Mouse (Mus musculus) spleen, postnatal 14 days (tissue): Measurements from ENCODE around the gene Trem1.
A peak's percentile ranks its signal among the peaks of the same experiment; 100 is the strongest.

Source experiments
- DNase-seq, 2 experiments: peaks; one replicate each; pipeline ENCODE4 v3.0.0; 2021 to 2022; ENCODE audit warnings: low spot score in 2 of 2

Gene Trem1

DNA sequence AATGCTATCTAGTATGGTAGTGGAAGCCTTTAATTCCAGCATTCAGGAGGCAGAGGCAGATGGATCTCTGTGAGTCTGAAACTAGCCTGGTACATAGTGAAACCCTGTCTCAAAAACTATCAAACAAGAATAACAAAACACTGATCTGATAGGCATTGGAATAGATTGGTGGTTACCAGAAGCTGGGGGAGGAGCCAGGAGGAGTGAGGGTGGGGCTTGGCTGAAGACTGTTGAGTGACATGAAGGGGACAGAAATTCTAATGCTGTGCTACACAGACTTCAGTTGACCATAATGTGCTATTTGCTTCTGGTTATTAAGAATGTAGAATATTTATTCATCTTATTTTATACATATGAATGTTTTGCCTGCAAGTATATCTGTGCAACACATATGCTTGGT is 35.7 kb downstream of the Trem1 start:
- DNase-seq: no peak

DNA sequence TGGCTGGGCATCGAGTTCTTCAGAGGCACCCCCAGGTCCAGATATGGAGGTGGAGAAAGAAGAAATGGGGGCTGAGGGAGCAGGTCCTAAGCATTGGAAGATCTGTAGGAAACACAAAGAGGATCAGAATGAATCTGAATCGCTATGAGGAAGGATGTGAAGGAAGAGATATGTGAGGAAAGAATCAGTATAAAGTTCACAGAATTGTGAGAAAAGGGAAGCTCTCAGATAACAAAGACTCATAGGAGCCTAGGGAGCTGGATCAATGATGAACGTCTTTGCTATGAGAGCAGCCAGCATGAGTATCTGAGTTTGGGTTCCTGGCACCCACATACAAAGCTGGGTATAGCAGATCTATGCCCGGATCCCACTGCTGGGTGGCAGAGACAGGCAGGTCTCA is 37.3 kb downstream of the Trem1 start:
- no peak for DNase-seq

DNA sequence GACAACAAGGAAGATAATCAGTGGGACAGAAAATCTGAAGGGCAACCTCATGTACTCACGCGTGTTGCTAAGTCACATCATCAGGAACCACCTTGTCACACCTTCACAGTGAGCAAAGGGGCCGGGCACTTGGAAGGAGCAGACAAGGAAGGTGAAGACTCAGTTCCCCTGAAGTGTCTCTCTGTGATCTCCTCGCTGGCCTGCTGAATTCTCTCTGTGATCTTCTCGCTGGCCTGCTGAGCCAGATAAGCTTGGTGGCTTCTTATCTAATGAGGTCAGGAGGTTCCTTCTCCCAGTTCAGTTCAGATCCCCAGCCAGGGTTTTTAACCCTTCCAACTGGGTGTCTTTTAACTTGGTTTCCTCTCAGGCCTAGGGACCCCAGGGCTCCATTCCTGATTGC is 39.6 kb downstream of the Trem1 start:
- peak; percentile 40 to 58 for DNase-seq

DNA sequence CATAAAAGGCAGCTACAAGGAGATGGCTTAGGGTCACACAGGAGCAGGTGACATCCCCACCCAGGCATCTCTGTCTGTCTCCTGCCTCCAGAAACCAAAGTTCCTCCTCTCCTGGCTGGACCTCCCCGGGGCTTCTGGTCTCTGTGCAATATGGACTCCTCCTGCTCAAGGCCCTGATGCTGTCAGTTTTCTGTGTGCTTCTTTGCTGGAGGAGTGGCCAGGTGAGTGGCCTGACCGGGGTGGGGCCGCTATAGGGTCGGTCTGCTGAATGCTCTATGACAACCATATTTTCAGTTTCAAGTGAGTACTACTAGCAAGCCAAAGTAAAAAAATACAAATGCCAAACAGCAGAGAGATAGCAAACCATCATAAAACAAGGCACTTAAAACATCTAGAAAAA is 40.0 kb downstream of the Trem1 start:
- no peak for DNase-seq

DNA sequence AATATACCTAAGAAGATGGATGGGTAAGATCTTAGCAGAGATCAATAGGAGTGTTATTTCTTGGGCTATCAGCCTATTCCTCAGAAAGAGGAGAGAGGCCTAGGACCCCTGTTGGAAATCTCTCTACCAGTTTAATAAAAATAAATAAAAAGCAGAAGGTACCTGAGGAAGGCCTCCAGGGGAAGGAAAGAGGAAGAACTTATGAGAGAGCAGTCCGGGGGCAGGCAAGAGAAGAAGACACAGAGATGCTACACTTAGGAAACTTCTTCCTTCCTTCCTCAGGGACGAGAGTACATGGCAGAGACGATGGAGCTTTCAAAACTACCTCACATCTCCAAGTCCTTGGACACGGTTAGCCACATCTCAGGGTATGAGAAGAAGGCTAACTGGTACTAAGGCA is 41.5 kb downstream of the Trem1 start:
- DNase-seq: no peak

DNA sequence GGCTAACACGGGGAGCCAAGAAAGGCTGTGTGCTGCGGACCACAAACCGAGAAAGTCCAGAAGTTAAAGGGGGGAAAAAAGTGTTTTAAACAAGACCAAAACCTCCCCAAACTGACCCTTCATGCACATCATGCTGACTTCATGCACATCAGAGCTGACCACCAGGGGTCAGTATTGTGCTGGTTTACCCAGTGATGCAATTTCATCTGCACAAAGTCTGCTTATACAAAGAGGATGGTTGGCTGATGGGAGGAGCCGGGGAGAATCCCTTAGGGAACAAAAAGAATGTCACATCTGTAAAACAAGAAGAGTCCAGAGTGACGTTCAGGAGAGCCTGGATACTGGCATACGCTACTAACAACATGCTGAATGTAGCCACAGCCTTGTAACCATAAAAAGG is 42.3 kb downstream of the Trem1 start:
- peak; percentile 71 to 87 for DNase-seq

DNA sequence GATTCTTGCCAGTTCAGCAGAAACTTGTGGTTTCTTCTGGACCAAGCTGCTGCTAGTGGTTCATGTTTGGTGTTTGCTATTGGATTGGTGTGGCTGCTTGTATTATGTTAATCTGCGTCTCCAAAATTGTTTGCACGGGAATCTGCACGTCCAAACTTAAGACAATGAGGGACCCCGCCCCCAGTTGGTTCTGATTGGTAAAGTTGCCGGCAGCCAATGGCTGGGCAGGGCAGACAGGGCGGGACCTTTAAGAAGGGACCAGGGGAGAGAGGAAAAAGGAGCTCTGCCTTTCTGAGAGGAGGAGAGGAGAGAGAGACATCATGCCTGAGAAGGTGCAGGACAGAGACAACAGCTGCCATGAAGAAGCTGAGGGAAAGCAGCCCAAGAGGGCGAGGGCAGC is 43.2 kb downstream of the Trem1 start:
- no peak for DNase-seq

DNA sequence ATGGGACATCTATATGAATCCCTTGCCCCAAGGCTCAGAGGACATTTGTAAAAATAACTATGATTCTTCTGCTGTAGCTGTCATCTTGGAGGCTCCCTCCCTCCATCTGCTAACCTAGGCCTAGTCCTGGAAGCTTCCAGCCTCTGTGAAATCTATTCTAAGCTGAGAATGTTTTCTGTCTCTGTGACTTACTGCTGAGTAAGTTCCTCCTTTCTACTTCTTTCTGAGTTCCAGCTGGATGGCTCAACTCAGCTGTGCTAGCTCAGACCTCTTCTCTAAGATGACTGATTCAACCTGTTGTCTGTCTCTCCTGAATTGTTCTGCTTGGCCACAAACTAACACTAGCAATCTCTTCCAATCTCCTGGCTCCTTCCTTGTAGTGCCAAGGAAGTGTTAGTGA is 45.8 kb downstream of the Trem1 start:
- DNase-seq: no peak

DNA sequence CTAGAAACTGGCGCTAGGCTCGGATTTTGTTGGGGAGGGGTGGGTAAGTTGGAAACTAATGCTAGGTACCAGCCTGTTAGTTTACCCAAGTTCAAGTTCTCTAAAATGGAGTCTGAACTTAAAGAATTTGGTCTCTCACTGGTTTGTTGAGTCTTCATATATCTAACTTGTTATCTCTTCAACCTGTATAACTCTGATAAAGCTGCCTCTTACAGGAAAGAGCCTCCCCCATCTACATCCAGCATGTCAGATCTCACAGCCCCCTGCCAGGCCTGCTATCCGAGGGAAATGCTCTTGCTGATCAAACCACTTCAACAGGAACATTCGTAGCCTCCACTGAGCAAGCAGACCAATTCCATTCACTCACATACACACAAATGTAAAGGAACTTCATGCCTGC is 46.4 kb downstream of the Trem1 start:
- no peak for DNase-seq

DNA sequence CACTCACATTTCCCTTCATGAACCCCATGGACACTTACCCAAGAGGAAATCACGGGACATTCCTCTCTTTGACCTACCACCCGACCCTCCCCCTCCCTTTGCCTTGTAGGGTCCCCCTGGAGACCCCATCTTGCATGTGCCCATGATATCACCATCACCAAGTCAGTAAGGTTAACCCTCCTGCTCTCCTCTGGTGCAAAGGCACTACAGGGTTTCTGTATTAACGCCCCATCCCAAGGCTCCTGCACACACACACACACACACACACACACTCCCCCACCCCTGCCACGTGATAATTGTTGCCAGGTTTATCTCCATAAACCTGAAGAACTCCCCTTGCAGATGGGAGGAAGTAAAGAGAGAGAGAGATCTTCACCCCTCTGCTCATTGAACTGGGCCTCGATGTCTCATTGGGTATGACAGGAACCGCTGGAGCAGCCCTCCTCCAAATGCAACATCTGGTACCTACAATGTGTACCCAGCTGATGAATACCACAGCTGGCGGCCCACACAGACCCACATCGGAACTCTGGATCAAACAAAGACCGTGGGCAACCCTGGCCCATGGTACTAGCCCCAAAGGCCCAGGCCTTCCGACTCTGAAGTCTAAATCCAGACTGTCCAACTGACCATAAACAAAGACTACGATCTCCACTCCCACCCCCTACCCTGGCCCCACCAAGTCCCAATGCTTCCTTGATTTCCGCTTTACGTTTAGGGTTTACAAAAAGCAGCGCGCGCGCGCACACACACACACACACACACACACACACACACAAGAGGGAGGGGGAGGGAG is 48.6 kb downstream of the Trem1 start:
- DNase-seq: no peak

DNA sequence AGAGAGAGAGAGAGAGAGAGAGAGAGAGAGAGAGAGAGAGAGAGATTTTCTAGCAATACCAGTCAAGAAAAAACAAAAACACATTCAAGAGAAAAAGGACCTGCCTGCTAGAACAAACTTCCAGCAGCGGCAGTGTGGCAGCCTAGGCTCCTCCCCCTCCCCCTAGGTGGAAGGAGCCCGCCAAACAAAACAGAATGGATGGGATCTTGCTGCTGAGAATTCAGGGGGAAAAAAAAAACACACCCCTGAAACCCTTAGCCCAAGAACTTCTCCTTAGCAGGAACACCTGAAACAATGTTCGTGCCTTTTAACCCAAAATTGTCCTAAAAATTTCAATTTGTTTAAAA is 49.1 kb downstream of the Trem1 start:
- peak in 1 of 2 experiments; percentile 21 for DNase-seq

DNA sequence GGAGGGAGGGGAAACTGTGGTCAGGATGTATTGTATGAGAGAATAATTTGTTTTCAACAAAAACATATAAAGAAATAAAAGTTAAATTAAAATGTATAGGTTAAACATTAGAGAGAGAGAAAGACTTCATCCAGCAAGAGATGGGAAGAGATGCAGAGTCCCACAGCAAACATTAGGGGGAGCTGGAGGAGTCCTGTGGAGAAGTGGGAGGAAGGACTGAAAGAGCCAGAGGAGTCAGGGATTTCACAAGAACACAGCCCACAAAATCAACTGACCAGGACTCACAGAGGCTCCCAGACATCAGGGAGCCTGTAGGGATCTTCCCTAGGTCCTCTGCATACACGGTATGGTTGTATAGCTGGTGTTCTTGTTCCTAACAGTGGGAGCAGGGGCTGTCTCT is 54.2 kb downstream of the Trem1 start:
- no peak for DNase-seq

DNA sequence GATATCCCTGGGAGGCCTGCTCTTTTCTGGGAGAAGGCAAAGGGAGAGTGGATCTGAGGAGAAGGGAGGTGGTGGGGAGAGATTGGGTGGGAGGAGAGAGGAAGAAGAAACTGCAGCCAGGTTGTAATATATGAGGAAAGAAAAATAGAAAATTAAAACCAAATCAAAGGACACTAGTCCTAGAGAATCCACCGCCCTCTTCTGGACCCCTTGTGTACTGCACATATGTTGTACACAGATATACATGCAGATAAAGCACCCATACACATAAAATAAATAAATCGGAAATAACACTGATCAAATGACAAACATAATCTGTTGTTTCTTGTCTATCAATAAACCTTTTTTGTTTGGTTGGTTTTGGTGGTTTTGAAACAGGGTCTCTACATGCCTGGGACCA is 54.7 kb downstream of the Trem1 start:
- DNase-seq: peak in 1 of 2 experiments; percentile 51

DNA sequence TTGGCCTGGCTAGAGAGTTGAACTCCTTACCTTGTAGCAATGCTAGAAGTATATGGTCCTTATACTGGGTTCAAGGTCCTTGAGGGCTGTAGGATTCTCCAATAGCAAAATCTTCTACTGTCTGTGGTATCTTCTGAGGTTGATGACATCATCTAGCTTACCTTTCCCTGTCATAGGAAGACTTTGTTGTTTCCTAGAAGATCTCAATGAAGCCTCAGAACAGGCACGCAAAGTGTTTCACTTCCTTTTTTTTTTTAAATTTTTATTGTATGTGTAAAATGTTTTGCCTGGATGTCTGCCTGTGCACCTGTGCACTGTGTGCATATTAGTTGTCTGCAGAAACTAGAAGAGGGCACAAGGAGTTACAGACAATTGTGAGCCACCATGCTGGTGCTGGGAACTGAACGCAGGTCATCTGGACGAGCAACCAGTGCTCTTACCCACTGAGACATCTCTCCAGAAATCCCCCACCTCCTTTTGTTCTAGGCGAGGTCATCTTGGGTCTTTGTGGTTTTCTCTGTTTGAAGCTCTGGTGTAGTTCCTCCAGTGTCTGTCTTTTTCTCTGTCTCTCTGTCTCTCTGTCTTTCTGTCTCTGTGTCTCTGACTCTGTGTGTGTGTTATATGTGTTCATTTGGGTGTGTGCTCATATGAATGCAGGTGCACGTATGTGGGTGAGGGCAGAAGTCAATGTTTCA is 61.1 kb downstream of the Trem1 start:
- DNase-seq: no peak
